Mouse (Mus musculus) right cerebral cortex, adult 18-20 months (tissue): ENCODE results near the gene Map3k3.
A peak's percentile ranks its signal among the peaks of the same experiment; 100 is the strongest.

Experiments
- DNase-seq: peaks from one replicate; pipeline ENCODE4 v3.0.0; 2022; ENCODE audit warnings: mixed read lengths

Gene Map3k3

DNA sequence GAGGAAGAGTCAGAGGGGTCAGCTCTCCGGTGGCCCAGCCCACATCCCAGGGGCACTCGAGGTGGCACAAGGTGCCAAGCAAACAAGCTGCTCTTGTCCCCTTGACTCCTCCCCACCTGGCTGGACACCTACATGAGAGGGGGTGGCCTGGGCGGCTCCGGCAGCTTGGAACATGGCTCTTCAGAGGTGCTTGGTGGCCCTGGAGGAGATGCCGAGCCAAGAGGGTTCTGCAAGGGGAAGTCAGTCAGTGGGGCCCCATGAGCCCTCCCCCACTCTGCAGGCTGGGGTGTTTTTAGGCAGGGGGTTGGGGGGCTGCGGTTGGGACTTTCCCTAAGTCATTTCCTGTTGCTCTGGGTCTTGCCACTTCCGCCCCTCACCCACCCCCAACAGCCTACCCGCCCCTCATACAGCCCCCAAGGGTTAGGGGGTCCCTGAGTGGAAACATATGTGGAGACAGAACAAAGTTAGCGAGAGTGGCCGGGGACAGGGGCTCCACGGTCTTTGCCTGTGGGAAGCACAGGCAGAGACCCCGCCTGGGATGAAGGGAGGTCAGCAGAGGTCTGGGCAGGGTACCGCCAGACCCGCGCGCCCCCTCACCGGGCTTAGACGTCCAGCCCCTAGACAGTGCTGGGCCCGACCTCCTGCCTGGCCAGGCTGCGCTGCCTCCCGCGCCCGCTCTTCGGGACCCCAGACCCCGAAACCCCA is 75.0 kb downstream of the Map3k3 start:
- DNase-seq = no peak

DNA sequence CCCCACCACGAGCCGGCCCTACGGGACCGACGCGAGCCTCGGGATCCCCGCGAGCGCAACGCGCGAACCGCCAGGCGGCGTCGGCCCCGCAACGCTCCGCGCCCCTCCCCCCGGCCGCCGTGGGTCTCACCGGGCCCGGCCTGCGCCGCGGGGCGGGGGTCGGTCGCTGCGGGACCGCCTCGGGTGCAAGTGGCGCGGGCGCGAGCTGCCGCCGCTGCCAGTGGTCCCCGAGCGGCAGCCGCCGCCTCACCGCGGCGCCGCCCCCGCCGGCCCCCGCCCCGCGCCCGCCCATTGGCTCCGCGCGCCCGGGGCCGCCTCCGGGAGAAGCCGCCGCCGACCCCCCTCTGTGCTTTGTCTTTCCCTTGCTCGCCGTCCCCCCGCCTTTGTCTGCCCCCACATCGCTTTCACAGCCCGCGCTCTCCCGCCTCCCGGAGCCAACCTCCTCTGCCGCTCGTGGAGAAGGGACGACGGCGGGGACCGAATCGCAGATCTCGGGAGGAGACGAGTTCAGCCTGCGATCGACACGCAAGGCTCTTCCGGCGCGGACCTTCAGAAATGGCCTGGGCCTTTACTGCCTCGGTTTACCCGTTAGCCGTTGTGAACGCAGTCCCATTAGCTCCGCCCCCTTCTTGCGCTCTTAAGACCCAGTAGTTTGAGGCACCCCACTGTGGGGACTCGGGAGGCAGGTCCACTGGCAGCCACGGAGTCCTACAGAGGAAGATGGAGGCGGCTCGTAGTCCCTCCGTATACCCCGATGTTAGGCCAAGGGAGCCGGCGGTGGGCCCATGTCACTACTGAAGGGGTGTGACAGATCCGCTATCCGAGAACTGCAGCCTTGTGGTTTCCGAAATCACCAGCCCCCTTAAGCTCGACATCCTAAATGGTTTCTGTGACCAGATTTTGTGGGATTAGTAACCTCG is 75.8 kb downstream of the Map3k3 start:
- peak; percentile 89 for DNase-seq

DNA sequence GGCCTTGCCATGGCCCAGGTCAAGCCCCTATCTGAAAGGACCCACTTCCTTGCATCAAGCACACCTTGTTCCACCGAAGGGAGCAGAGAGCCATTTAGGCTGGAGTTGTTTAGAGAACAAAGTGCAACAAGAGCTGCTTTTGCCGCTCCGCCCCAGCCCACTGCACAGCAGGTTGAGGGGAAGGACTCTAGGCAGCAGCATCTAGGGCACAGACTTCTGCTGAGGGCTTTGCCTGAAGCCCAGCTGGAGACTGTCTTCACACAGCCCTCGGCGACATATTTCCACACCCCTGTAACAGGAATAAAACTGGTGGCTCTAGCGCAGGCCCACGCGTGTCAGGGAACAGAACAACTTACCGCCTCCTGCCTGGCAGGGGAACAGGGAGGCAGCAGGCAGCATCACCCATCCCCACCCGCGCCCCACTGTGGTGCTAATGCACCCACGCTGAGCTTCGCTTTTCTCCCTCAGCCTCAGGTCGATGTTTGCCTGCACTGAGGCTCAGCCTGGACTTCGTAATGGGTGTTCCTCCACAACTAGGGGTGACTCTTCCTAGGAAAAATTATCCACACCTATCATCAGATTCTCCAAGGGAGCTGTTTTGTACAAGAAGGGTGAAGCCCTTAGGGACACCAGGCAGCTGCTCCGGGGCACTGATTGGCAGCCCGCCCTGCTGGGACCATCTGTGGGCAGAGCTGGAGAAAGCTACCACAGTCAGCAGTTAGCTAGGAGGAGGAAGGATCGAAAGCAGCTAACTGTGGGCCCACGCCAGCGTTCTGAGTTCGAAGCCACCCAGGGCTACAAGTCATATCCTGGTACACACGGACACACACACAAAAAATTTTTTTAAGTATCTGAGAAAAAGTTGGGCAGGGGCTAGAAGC is 76.7 kb downstream of the Map3k3 start, which contains the start of the genes Gm10840 and Limd2:
Gm10840 (plus strand) TSS at position 10 of the 881 bp plus-strand sequence.
Limd2 (minus strand) TSS at position 20 of the 881 bp plus-strand sequence.
- peak; percentile 96 for DNase-seq

DNA sequence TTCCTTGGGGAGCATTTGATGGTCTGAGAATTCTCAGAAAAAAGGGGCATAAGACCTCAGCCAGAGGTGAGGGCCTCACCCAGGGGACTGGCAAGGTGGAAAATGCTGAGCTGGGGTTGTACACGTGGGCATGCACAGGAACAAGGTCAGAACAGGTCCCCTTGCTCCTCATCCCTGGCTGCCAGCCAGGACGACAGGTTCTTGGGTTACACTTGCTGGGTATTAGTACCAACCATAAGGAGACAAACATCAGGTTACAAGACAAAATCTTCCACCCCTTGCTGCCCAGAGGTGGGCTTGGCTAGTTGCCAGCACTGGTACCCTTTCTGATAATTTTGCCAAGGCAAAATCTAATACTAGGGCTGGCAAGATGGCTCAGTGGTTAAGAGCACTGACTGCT is 77.8 kb downstream of the Map3k3 start:
- no peak for DNase-seq

DNA sequence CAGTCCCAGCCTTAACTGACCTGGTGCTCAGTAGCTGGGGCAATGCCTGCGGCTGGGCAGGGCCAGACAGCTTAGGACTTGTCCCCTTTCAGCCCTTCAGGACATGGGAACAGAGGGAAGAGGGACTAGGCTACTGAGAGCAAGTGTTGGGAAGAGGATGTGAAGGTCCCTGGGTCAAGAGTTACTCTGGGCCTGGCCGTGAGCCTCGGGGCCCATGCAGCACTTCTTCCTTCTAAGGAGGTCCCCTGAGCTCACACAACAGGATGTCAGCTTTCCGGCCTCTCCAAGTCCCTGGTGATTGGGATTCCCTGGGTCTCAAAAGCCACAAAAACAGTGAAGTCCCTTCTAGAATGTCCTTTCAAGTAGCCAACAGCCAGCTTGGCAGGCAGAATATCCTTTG is 79.1 kb downstream of the Map3k3 start:
- DNase-seq = no peak

DNA sequence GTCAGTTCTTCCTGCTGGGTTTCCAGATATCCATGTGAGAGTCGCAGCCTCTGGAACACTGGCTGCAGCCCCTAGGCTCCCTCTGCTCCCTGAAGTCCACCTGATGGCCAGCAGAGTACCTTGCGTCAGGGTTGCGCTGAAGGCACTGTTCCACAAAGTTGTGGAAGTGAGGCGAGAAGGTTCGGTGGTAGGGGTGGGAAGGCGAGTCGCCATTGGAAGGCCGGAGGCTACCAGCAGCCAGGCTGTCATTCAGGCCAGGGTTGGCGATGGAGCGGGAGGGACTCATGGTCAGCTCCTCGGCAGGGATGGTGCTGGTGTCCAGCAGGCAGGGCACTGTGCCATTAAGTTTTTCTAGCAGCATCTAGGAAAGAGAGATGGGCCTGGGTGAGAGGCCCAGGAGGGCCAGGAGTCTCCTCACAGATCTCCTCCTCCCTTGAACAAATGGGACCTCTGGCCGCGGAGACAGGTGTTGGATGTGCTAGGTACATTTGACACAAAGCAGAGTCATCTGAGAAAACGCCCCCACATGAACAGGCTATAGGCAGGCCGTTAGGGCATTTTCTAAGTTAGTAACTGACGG is 80.3 kb downstream of the Map3k3 start:
- DNase-seq = no peak

DNA sequence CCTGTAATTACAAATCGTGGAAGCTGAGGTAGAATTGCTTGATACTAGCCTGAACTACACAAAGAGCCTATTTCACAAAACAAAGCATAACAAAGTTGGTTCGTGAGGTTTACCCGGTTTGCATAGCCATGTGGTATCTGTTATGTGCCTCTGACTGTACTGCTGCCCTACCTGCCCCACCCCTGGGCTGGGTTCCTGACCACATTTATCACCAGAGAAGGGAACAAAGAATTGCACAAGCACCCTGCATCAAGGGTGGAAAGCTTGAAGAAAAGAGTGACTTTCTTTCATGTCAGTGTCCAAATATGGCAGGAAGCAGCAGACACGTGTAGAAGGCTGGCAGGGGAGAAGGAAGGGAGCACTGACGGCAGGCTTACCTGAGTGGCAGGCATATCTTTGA is 83.0 kb downstream of the Map3k3 start:
- no peak for DNase-seq

DNA sequence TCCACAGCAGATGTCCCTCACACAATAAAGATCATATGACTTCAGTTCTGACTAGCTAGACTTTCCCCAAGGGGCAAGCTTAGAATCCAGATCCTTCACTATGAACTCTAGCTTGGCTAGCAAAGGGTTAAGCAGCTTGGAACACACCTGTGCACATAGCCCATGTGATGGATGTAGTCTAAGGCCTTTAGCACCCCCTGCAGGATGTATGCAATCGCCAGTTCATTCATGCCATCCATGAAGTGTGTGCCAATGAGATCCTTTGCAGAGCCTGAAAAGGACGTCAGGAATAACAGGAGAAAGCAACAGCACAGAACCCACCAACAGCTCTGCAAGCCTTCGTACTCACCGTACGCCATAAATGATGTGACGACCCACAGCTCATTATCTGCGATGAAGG is 86.4 kb downstream of the Map3k3 start:
- no peak for DNase-seq

DNA sequence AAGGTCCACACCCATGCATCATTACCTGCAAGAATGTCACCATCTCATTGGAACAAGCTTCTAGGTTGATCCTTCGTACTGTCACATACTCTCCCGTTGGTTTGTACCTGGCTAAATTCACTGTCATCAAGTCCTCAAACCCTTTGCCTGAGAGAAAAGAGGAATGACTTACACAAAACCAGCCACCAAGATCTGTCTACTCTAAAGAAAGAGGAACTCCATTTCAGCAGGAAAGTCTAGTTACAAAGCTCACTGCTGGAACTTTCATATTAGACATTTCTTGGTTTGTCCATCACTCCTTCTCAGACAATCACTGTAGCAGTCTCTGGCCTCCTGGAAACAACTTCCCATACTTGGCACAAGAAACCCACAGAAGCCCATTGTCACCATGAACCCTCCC is 88.8 kb downstream of the Map3k3 start:
- no peak for DNase-seq

DNA sequence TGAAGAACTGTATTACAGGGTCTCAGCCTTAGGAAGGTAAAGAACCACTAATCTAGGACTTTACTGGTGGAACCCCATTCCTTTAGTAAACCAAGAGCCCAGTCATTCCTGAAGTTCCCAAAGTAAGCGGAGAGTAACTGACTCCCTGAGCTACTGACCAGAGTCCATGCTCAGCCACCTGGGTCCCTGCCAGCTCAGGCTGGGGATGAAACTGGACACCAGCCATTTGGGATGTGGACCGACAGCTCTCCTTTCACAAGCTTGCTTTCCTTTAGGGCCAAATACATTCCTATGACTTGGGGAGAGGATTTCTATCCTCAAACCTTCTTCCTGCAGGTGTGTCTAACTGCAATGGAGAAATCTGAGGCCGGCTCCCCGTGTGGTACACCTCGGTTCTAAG is 90.0 kb downstream of the Map3k3 start:
- DNase-seq = no peak

DNA sequence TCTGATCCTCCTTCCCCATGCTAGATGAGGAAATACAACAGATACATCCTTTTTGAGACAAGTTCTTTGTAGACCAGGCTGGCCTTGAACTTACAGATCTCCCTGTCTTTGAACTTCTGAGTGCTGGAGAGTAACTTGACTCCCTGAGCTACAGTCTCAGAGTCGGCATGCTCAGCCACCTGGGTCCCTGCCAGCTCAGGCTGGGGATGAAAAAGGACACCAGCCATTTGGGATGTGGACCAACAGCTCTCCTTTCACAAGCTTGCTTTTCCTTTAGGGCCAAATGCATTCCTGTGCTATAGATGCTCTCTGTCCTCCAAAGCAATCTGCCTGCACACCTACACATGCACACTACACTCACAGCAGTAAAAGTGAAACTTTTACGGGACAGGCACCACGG is 90.7 kb downstream of the Map3k3 start:
- DNase-seq = no peak

DNA sequence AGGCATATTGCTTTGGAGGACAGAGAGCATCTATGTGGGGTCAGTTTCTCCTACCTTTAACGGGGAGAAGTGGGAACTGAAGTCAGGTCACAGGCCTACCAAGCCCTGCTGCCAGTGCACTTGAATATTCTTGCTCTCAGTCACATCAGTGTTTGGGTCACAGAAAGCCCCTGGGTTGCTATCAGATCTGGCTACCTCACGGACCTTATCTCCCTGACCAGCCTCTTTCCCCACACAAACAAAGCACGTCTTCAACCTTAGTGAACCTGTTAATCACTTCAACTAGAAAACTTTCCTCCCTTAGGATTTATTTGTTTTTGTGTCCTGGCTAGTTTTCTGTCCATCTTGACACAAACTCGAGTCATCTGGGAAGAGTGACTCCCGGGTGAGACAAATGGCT is 92.0 kb downstream of the Map3k3 start:
- no peak for DNase-seq

DNA sequence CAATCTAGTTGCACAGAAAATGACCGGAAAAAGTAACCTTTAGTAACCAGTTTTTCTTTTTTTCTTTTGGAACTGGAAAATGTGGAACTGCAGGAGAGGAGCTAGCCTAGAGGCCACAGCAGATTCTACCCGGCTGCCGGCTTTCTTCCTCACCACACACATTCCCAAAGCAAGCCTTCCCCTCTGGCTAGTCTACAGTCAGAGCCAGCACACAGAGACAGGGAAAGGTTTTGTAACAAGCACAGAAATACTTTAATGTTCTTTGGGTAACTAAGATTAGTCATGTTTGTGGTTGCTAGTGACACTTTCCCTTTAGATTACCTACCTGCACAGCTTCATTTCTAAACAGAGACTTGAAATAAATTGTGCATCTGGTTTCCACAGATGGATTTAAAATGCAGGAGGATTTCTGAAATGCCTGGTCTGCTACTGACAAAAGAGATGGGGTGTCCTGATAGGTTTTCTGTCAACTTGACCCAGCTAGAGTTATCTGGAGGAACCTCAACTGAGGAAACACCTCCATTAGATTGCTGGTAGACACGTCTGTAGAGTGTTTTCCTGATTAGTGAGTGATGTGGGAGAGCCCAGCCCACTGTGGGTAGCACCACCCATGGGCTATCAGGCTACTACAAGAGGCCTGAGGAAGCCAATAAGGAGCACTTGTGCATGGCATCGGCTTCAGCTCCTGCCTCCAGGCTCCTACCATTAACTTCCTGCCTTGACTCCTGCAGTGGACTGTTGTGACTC is 93.8 kb downstream of the Map3k3 start:
- no peak for DNase-seq

DNA sequence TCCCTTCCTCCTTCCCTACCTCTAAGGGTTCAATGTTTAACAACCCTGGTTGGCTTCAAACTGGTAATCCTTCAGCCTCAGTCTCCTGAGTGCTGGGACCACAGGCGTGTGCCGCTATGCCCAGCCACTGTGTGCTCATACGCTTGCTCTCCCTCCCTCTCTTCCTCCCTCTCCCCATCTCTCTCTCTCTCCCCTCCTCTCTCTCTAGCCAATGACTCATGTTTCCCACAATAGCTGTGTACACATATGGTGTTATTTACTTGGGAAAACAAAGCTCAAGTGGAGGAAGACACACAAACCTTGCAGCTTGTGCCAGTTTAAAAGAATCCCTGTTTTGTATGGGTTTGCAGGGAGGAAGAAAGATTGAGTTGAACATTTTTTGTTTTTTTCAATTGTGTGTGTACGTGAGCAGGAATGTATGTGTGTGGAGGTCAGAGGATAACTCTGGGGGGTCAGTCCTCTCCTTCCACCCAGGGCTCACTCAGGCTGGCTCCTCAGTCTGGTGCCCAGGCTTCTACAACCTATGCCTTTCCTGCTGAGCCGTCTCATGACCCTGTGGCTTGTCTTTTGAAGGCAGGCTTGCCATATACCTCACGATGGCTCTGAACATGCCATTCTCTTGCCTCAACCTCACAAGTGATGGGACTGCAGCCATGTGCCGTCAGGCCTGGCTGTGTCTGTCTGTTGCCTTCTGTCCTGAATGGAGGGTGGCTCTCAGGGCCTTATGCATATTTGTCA is 95.5 kb downstream of the Map3k3 start:
- peak; percentile 59 for DNase-seq

DNA sequence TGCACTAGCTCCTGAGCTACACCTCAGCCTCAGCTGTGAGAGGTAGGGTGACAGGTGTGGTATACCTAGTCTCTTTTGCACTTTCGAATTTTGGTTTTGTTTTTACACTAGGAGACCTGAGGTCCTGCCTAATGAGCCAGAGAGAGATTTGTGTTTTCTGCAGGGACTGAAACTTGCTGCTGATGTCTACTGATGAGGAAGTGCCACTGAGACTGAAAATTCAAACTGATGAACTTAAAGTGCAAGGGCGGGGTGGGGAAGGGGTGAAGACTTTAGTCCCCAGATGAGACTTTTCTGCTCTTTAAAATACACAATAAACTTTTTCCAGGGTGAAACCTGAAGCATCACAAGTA is 96.0 kb downstream of the Map3k3 start:
- DNase-seq = no peak

DNA sequence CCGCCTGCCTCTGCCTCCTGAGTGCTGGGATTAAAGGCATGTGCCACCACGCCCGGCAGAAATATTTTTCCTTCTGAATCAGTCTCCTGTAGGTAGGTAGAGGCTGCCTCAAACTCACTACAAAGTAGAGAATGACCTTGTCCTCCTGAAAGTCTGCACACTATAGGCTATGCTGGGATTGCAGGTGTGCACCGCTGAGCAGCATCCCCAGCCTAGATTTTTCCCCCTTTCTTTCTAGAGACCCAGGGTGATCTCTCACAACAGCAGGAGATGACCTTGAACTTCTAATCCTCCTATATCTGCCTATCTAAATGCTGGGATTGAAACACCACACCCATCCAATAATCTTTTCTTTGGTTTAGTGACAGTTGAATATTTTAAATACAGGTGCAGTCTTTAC is 102.9 kb downstream of the Map3k3 start:
- DNase-seq = no peak

DNA sequence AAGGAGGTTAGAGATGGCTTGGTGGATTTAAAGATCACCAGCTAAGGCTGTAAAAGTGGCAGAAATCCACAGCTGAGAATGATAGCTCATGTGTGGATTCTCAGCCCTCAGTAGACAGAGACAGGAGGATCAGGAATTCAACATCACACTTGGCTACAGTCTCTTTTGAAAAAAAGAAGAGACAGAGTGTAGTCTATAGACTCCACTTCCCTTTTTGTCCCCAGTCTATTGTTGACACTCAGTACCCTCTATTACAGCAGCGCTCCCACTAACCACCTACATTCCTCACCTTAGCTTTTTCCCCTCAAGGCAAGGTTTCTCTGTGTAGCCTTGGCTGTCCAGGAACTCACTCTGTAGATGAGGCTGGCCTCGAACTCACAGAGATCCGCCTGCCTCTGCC is 107.3 kb downstream of the Map3k3 start:
- no peak for DNase-seq

DNA sequence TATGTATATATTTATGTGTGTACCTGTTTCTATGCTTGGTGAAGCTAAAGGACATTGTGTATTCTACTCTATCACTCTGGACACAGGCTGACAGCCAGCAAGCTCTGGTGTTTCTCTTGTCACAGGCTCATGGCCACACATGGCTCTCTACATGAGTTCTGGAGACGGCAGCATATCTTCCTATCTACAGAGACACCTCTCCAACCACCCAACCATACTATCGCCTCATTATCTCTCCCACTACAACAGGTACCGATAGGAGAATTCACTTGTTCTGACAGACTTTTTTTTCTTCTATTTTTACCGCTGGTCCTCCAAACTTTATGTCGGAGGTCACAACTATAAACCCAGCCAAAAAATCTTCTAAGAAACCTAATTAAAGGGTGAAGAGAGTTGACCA is 107.8 kb downstream of the Map3k3 start:
- no peak for DNase-seq

DNA sequence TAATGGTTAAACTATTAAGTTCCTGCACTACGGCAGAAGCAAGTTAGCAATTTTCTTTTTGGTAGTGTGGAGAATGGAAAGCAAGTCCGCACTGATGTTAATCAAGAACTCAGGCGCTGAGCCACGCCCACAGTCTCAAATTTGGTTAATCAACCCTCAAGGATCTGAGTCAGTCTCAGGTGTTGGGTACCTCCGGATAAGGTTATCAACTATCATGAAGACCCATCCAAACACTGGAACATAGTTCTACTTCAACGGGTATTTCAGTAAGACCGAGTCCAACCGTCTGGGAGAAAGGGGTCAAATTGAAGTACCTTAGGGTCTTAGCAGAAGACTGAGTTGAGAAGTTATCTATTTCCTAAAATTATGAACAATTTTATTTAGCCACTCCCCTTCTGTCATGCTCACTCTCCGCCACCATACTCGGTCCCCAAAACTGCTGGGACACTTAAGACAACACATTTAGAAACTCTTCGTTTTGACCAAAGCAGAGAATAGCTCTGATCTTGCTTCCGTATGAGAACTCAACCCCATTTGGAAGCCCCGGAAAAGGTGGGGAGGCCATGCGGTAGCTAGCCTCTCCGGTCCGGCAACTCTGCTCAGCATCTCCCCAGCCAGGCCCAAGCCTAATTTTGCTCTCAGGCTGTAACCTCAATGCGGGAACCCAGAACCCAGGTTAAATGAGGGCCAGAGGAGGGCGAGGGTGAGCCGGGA is 108.4 kb downstream of the Map3k3 start:
- DNase-seq = no peak

DNA sequence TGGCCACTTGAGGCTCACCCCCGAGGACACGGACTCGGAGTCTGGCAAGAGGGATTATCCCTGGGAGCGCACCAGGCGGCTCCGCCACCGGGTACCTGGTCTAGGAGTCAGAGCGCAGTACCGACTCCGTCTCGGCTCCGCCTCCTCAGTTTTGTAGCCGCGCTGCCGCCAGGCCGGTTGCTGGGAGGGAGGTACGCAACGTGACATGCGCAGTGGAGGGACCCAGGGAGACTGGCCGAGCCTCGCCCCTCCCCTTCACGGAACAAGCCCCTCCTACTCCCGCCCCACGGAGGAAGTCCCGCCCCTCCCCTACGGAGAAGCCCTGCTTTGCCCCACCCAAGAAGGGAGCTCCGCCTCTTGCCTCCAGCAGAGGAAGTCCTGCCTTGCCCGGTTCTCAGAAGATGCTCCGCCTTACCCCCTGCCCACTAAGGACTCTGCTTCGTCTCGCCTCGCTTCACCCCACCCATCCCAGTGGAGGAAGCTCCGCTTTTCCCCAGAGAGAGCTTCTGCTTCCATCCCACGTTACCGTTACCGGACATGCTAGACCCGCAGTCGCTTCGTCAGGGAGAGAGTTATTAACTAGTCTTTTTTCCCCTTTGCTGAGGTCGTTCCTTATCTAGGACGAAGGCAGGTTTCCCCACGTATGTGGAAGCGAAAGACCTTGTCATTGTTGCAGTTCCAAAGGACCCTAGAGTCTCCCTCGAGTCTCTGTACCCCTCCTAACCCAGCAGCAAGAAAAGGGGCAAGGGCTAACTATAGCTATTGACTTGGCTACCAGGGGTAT is 109.2 kb downstream of the Map3k3 start:
- DNase-seq = peak; percentile 97
